Mouse (Mus musculus): ENCODE data around the gene Slc16a3. TPM values are rescaled to one million over a fixed set of nuclear protein-coding genes. Genes with fewer than 3 reads are reported as not detected.
A peak's percentile ranks its signal among the peaks of the same experiment; 100 is the strongest.

Slc16a3 gene
- polyA plus RNA-seq, 1 experiment from 2014 or later = 64.0 TPM

- H3K27me3 ChIP-seq (replicated peaks; ENCODE audit: control insufficient read depth, insufficient read depth, low read length) = no peaks in the 10 kb centered on the region
- no peak overlapping the region for H3K27ac ChIP-seq (ENCODE audit: low read depth)
- DNase-seq (ENCODE audit: low spot score) = no peak
- no peaks in the 10 kb centered on the region for H3K4me1 ChIP-seq (replicated peaks; ENCODE audit: control insufficient read depth, insufficient read depth, low read length)
- no peaks in the 10 kb centered on the region for H3K9me3 ChIP-seq (ENCODE audit: control insufficient read depth, low read length)
- H3K9ac ChIP-seq (ENCODE audit: low read length) = no peak overlapping the region
- no peak overlapping the region for H3K4me2 ChIP-seq (ENCODE audit: low read length)
- 52% methylated on average over 6 of the region's 6 CpGs for WGBS
- no peak for ATAC-seq (replicated peaks; ENCODE audit: low FRiP score, low TSS enrichment, low read depth)
- H3K4me3 ChIP-seq (ENCODE audit: low read depth, low read length) = no peak overlapping the region
- no peaks in the 10 kb centered on the region for H3K36me3 ChIP-seq (ENCODE audit: control insufficient read depth, insufficient read depth, low read length)
These were observed 8.5 kb upstream of the Slc16a3 start for GRCm38 (mm10) chr11:120939712-120940341.

- Histone ChIP-seq H3K4me1 (replicated peaks; ENCODE audit: control insufficient read depth, insufficient read depth, low read length) (no peaks in the 10 kb centered on the region), H3K27me3 (replicated peaks; ENCODE audit: control insufficient read depth, insufficient read depth, low read length) (no peaks in the 10 kb centered on the region), H3K36me3 (ENCODE audit: control insufficient read depth, insufficient read depth, low read length) (no peaks in the 10 kb centered on the region), H3K27ac (ENCODE audit: low read depth) (no peak overlapping the region), H3K9me3 (ENCODE audit: control insufficient read depth, low read length) (no peaks in the 10 kb centered on the region), H3K9ac (ENCODE audit: low read length) (no peak overlapping the region), H3K4me2 (ENCODE audit: low read length) (no peak overlapping the region), H3K4me3 (ENCODE audit: low read depth, low read length) (no peak overlapping the region)
- WGBS = 85% methylated on average over 6 of the region's 6 CpGs
- ATAC-seq (replicated peaks; ENCODE audit: low FRiP score, low TSS enrichment, low read depth) (no peak), DNase-seq (ENCODE audit: low spot score) (no peak)
These were observed 7.3 kb upstream of the Slc16a3 start for GRCm38 (mm10) chr11:120940959-120941358.

GRCm38 (mm10) chr11:120945266-120945665, 3.0 kb upstream of the Slc16a3 start:
- ATAC-seq (replicated peaks; ENCODE audit: low FRiP score, low TSS enrichment, low read depth) (no peak), DNase-seq (ENCODE audit: low spot score) (no peak)
- H3K27me3 ChIP-seq (replicated peaks; ENCODE audit: control insufficient read depth, insufficient read depth, low read length) = 0 out of 2 replicates have a peak, but pooled peaks cover 2% of the 10 kb centered on the region
- H3K4me2 ChIP-seq (ENCODE audit: low read length) = no peak overlapping the region
- H3K36me3 ChIP-seq (ENCODE audit: control insufficient read depth, insufficient read depth, low read length) = no peaks in the 10 kb centered on the region
- H3K4me3 ChIP-seq (ENCODE audit: low read depth, low read length) = no peak overlapping the region
- WGBS = 70% methylated on average over 7 of the region's 7 CpGs
- no peaks in the 10 kb centered on the region for H3K9me3 ChIP-seq (ENCODE audit: control insufficient read depth, low read length)
- no peak overlapping the region for H3K9ac ChIP-seq (ENCODE audit: low read length)
- H3K4me1 ChIP-seq (replicated peaks; ENCODE audit: control insufficient read depth, insufficient read depth, low read length) = peaks cover 7% of the 10 kb centered on the region; the same call in 1 of the 2 replicates
- no peak overlapping the region for H3K27ac ChIP-seq (ENCODE audit: low read depth)

GRCm38 (mm10) chr11:120945926-120946325, 2.4 kb upstream of the Slc16a3 start:
- Histone ChIP-seq H3K9me3 (ENCODE audit: control insufficient read depth, low read length) (no peaks in the 10 kb centered on the region), H3K36me3 (ENCODE audit: control insufficient read depth, insufficient read depth, low read length) (no peaks in the 10 kb centered on the region), H3K4me1 (replicated peaks; ENCODE audit: control insufficient read depth, insufficient read depth, low read length) (peaks cover 10% of the 10 kb centered on the region), H3K9ac (ENCODE audit: low read length) (no peak overlapping the region), H3K4me2 (ENCODE audit: low read length) (no peak overlapping the region), H3K4me3 (ENCODE audit: low read depth, low read length) (no peak overlapping the region), H3K27ac (ENCODE audit: low read depth) (no peak overlapping the region), H3K27me3 (replicated peaks; ENCODE audit: control insufficient read depth, insufficient read depth, low read length) (0 out of 2 replicates have a peak, but pooled peaks cover 2% of the 10 kb centered on the region)
- no peak for DNase-seq (ENCODE audit: low spot score)
- 87% methylated on average over 5 of the region's 5 CpGs for WGBS
- ATAC-seq (replicated peaks; ENCODE audit: low FRiP score, low TSS enrichment, low read depth) = no peak

- H3K27me3 ChIP-seq (replicated peaks; ENCODE audit: control insufficient read depth, insufficient read depth, low read length) = 0 out of 2 replicates have a peak, but pooled peaks cover 2% of the 10 kb centered on the region
These were observed 876 bp downstream of the Slc16a3 start for GRCm38 (mm10) chr11:120948861-120949851.

GRCm38 (mm10) chr11:120949863-120950262, 1.6 kb downstream of the Slc16a3 start:
- 28% methylated on average over 10 of the region's 10 CpGs for WGBS
- peak overlapping the region; percentile 61 for H3K9ac ChIP-seq (ENCODE audit: low read length)
- H3K9me3 ChIP-seq (ENCODE audit: control insufficient read depth, low read length) = no peaks in the 10 kb centered on the region
- H3K27me3 ChIP-seq (replicated peaks; ENCODE audit: control insufficient read depth, insufficient read depth, low read length) = 0 out of 2 replicates have a peak, but pooled peaks cover 2% of the 10 kb centered on the region
- H3K4me2 ChIP-seq (ENCODE audit: low read length) = peak overlapping the region; percentile 54
- peak overlapping the region; percentile 48; the same call in 1 of the 2 replicates for H3K27ac ChIP-seq (ENCODE audit: low read depth)
- H3K4me1 ChIP-seq (replicated peaks; ENCODE audit: control insufficient read depth, insufficient read depth, low read length) = peaks cover 20% of the 10 kb centered on the region
- H3K4me3 ChIP-seq (ENCODE audit: low read depth, low read length) = peak overlapping the region; percentile 64
- DNase-seq (ENCODE audit: low spot score) (peak; percentile 66), ATAC-seq (replicated peaks; ENCODE audit: low FRiP score, low TSS enrichment, low read depth) (no peak)
- no peaks in the 10 kb centered on the region for H3K36me3 ChIP-seq (ENCODE audit: control insufficient read depth, insufficient read depth, low read length)

More at GRCm38 (mm10) chr11:120948861-120949851, 876 bp downstream of the Slc16a3 start:
- H3K27ac ChIP-seq (ENCODE audit: low read depth) = peak overlapping the region; percentile 48
- H3K4me3 ChIP-seq (ENCODE audit: low read depth, low read length) = peak overlapping the region; percentile 64
- ATAC-seq (replicated peaks; ENCODE audit: low FRiP score, low TSS enrichment, low read depth) (peak; percentile 3; the same call in 1 of the 2 replicates), DNase-seq (ENCODE audit: low spot score) (peak; percentile 78)
- peak overlapping the region; percentile 54 for H3K4me2 ChIP-seq (ENCODE audit: low read length)
- H3K36me3 ChIP-seq (ENCODE audit: control insufficient read depth, insufficient read depth, low read length) = no peaks in the 10 kb centered on the region
- peak overlapping the region; percentile 61 for H3K9ac ChIP-seq (ENCODE audit: low read length)
- 3% methylated on average over 67 of the region's 75 CpGs for WGBS
- H3K4me1 ChIP-seq (replicated peaks; ENCODE audit: control insufficient read depth, insufficient read depth, low read length) = peaks cover 20% of the 10 kb centered on the region
- H3K9me3 ChIP-seq (ENCODE audit: control insufficient read depth, low read length) = no peaks in the 10 kb centered on the region

GRCm38 (mm10) chr11:120950281-120951202, 2.3 kb downstream of the Slc16a3 start:
- Histone ChIP-seq H3K4me2 (ENCODE audit: low read length) (peak overlapping the region; percentile 54), H3K9ac (ENCODE audit: low read length) (peak overlapping the region; percentile 61), H3K36me3 (ENCODE audit: control insufficient read depth, insufficient read depth, low read length) (peaks cover 5% of the 10 kb centered on the region), H3K27me3 (replicated peaks; ENCODE audit: control insufficient read depth, insufficient read depth, low read length) (0 out of 2 replicates have a peak, but pooled peaks cover 2% of the 10 kb centered on the region), H3K27ac (ENCODE audit: low read depth) (peak overlapping the region; percentile 61; the same call in 1 of the 2 replicates), H3K4me1 (replicated peaks; ENCODE audit: control insufficient read depth, insufficient read depth, low read length) (peaks cover 20% of the 10 kb centered on the region), H3K9me3 (ENCODE audit: control insufficient read depth, low read length) (no peaks in the 10 kb centered on the region), H3K4me3 (ENCODE audit: low read depth, low read length) (peak overlapping the region; percentile 64)
- peak; percentile 85 for ATAC-seq (replicated peaks; ENCODE audit: low FRiP score, low TSS enrichment, low read depth)
- WGBS = 4% methylated on average over 39 of the region's 39 CpGs
- DNase-seq (ENCODE audit: low spot score) = peak; percentile 94

Data from intestine, embryonic 14.5 days (tissue).